Mouse (Mus musculus) bone marrow, adult 2 months (tissue): ENCODE measurements around the gene Gadl1.

Experiments
- CTCF ChIP-seq: fragments of 200-500 bp; IDR thresholded peaks from 2 replicates; pipeline ENCODE4 v1.5.1; 2011; ENCODE audit warnings: low read length, control low read depth; ENCODE audit not compliant: control insufficient read depth, insufficient read depth
- POLR2A ChIP-seq: fragments of 200-500 bp; IDR thresholded peaks from 2 replicates; pipeline ENCODE4 v1.6.1; 2011; ENCODE audit warnings: low read depth, mild to moderate bottlenecking, control low read depth, low read length, borderline replicate concordance; ENCODE audit not compliant: control insufficient read depth

DNA sequence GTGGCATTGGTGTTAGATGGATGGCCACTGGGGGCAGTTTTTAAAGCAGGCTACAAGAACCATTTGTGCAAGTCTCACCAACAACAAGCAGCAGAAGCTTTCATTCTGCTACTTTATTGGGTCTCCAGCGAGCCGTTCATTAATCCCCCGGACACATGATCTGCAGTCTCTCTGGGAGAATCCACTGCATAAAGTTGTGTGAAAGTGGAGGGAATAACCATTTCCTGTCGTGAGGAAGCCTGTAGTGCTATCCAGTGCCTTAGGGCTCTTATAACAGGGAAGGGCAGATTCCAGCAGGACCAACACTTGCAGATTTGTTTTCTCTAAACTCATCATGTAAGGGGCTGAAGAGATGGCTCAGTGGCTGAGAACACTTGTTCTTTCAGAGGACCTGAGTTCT, 104.7 kb downstream of the Gadl1 start:
- TF ChIP-seq POLR2A: no peak
- TF ChIP-seq CTCF: no peak
